Mouse (Mus musculus) right cerebral cortex, postnatal 36 days (tissue): ENCODE measurements around the gene Tnfrsf1a.
"Not testable (repeated sequence)": the region's sequence is repeated elsewhere in the genome, so short reads cannot be mapped to it uniquely, and the experiment has no call there.

Experiments
- DNase-seq, 2 experiments: peaks; one replicate each; pipeline ENCODE4 v3.0.0; 2022; ENCODE audit warnings: low spot score in 2 of 2, mixed read lengths in 1 of 2

Gene Tnfrsf1a

DNA sequence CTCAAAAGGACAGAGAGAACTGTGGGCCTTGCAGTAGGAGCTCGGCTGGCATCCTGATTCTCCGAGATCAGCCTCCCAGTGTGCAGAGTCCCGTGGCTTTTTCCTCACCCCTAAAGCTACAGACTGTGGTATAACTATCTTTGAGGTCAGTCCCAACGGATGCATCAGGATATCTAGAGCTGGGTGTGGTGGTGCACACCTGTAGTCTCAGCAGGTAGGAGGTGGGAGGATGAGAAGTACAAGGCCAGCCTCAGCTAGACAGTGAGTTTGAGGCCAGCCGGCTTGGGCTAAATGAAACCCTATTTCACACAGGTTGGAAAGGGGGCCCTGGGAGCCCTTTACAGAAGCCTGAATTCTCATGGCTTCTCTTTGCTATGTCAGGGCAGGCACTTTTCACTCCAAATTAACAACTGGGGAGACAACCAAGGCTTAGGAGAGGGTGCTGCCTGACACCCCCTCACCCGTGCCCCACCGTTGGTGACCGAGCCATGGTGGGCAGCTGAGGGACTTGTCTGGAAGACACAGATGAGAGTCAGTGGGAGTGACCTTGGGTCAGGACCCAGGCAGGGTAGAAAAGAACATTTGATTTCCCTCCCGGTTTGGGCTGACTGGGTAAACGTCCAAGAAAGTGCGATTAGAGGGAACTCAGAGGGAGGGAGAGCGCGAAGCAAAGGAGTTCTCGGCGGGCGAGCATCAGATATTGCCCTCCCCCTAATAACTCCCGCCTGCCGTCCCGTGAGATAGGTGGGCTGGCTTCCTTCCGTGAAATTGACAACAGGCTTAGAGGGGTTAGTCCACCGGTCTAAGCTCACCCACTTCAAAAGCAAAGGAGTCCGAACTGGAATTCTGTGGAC is at the start of gene Tnfrsf1a:
Gene Tnfrsf1a, plus strand, starts transcription at position 642 of the 854 bp plus-strand sequence.
- DNase-seq, result no peak

DNA sequence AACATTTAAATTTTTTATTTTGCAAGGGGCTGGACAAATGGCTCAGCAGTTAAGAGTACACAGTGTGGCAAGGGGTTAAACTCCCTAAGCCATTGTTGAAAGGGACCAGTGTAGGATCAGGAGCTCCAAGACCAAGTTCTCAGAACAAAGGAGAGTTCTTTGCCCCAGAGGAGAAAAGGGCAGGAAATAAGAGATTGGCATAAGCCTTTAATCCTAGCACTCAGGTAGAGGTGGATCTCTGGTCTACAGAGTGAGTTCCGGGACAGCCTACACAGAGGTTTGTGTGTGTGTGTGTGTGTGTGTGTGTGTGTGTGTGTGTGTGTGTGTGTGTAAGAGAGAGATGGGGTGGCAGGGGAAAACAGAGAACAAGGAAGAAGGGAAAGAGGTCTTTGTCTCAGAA is 48.2 kb upstream of the Tnfrsf1a start:
- no peak for DNase-seq

DNA sequence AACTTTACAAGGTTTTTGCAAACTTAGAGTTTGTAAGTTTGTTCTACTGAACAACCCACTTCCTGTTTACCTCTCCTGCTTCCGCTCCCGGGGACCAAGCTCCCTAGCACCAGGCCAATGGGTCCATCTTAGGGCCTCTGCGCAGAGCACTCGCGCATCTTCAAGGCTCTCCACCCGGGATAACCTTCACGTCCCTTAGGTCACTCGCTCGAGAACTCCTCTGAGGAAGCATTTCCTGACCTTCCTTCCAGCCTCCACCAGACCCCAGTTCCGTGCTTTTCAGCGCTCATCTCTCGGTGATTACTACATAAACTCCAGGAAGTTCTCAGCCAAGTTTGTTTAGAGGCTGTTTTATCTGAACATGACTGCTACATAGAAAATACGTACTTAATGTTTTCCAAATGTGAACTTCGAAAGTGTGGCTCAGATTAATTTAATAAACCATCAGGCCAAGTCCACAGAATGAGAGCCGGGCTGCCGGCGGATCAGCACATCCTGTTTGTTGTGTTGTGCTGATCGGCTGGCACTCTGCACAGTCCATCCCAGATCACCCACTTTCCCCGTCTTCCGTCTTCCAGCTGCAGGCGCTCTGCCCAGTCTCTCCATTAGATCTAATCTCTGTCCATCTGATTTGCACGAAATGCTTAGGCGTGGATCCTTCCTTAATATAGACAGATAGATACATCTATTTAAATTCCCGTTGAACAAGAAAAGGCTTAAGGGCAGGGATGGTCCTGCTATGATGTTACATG is 46.8 kb upstream of the Tnfrsf1a start:
- DNase-seq, result no peak

DNA sequence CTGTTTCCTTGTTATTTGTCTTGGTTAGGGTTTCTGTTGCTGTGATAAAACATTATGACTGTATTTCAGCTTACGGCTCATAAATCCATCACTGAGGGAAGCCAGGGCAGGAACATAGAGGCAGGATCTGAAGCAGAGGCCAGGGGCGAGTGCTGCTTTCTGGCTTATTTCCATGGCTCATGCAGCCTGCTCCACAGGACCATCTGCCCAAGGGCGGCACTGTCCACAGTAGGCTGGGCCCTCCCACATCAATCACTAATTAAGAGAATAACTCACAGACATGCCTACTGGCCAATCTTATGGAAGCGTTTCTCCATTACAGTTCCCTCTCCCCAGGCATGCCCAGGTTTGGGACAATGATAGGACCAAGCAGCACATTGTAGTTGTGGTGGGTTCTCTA is 45.9 kb upstream of the Tnfrsf1a start:
- DNase-seq, result no peak

DNA sequence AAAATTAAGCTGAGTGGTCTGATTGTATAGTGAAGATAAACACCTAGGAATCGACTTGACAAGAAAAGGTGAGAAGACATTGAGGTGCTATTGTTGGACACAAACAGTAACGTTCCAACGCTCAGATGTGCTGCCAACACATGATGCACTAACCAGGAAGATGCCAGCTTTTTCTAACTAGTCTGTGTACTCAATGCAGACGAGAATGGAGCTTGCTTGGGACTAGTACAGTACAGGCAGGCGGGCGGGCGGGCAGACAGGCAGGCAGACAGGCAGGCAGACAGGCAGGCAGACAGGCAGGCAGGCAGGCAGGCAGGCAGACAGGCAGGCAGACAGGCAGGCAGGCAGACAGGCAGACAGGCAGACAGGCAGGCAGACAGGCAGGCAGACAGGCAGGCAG is 44.8 kb upstream of the Tnfrsf1a start:
- not testable (repeated sequence) for DNase-seq

DNA sequence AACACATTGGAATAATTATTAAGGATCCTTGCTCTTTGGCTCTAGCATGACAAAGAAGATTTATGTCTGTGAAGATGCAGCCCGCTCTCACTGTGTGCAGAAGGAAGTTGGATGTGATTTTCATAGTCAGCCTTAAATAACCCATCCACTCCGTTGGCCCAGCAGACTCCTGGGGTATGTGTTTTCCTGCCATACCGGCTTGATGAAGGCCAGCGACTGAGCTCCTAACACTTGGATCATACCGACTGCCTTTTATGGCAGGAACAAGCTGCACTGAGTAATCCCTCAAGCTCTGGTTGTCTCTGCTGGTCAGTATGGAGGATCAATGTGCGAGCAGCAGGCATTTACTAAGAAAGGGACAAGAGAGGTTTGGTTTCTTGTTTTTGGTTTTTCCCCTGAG is 43.7 kb upstream of the Tnfrsf1a start:
- no peak for DNase-seq

DNA sequence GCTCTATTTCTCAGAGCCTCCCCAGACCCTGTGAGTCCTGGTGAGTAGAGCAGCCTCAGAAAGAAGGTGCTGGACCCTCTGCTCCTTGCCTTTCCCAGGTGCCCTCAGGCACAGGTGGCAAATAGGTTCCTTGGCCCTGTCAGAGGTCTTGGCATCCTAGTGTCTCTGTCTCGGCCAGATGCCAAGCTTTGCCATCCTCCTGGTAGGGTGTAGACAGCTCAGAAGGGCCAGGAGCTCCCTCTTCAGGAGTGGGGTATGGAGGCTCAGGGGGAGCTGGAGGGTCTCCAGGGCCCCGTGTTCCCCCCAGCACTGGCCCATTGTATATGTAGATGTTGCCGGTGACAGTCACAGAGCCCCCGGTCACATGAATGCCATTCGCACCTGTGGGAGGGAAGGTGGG is 42.1 kb upstream of the Tnfrsf1a start:
- no peak for DNase-seq

DNA sequence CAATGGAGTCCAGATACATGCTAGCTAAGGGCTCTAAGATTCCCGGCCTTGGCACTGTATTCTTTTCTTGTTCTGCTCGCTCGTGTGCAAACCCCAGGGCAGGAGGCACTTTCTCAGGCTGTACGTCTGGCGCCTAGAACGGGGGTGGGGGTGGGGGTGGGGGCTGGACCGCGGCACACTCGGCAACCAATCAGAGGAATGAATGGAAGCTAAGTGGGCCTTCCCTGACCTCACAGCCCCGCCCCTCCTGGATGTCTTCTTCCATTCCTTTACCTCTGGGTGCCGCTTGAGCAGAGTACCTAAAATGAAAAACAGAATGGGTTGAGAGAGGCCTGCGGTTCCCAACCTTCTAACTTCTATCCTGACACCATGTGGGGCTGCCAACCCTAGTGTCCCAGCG is 40.2 kb upstream of the Tnfrsf1a start:
- no peak for DNase-seq

DNA sequence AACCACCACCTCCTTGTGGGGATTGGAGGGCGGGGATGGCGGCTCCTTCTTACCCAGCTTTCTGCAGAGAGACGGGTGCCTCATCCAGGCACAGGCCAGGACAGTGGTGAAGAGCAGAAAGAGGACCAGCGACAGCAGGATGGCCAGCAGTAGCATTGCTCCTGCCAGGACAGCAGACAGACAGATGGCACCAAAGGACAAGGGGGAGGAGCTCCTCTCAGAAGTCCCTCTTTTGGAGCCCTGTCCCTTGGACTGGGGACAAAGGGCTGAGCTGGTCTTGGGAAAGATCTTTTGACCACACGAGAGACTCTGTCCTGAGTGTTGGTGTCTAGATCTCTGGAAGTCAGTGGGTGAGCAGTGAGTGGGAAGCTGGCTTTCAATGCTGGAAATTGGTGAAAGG is 39.8 kb upstream of the Tnfrsf1a start:
- no peak for DNase-seq

DNA sequence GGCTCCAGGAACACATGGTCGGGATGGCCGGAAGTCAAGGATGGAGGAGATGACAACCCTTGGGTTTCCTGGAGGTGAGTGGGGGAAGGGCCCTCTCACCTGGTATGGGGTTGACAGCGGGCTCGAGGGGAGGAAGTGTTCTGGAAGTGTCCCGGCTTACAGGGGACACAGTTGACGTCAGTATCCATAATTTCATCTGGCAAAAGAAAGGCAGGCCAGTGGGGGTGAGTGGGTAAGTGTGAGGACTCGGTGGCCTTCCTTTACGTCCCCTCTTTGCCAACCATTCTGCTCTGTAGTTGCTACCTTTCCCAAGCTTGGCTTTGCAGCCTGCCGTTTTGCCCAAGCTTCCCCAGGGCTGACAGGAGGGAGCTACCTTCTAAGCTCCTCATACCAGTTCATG is 37.0 kb upstream of the Tnfrsf1a start:
- no peak for DNase-seq

DNA sequence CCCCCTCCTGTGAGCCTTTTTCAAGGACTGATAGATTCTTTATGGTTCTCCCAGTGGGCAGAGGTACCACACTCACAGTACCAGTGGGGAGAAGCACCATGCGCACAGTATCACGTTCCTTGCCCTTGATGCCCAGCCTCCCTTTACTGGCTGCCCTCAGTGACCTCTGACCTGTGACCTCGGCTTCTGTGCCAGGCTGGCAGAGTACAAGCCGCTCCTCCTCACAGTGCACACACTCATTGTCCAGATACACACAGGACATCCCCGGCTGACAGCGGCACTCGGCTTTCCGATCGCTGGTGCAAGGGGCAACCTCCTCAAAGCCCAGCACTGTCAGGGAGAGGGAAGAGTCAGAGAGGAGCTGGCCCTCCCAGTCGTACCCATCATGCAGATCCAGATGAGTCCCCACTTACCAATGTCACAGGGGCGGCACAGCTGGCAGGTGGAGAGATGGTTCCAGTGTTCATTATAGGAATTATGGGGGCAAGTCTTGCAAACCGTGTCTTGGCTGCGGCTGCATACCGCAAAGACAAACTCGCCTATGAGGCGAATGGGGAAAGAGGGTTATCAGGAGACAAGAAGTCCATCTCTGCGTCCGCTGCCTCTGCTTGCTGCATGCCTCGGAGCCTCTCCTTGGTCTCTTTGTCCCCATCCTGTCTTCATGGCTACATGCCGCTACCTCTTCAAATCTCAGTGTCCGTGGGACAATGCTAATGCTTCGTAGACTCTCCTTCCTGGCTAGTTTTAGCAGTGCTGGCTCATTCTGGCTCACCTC is 36.4 kb upstream of the Tnfrsf1a start:
- no peak for DNase-seq

DNA sequence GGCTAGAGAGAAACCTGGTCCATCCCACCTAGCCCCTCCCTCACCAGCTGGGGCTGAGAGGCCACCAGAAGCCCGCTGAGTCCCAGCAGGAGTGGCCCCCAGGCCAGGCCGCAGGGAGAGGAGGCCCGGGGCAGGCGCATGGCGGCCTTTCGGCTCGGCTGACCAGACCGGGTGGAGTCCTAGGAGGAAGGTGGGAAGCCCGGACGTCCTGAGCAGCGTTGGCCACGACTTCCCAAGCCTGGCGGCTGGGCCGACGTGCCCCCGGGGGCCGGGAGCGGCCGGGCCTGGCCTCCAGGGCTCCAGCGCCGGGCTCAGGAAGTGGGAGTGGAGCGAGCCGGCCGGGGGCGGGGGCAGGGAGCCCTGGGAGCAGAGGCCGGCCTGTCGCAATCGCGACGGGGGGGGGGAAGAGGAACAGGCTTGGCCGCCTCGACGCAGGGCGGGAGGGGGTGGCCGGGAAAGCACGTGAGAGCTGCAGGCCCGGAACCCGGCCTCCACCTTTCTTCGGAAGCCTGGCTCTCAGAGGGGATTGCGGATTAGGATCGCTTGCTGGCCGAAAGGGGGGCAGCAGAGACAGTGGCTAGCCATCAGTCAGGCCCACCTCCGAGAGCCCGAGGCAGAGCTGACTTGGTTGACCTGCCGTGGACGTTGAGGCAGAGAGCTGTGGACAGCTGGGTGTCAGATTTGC is 35.5 kb upstream of the Tnfrsf1a start, which contains the start of gene Ltbr:
Gene Ltbr, minus strand, starts transcription at position 340 of the 685 bp plus-strand sequence.
- DNase-seq, result peak; percentile 13 to 21

DNA sequence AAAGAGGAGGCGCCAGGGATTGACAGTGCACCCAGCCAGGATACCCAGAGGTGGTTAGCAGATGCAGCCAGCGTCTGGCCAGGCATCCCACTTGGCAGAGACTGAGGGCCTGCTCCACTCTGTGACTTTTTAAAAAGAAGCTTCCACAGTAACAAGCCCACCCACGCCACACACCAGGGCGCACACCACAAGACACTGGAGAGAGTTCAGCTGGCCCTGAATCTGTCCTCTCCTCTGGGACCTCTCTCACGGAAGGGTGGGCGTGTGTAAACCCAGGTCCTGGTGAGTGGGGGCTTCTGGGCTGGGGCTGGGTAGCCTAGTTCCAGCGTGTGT is 35.0 kb upstream of the Tnfrsf1a start:
- DNase-seq, result no peak

DNA sequence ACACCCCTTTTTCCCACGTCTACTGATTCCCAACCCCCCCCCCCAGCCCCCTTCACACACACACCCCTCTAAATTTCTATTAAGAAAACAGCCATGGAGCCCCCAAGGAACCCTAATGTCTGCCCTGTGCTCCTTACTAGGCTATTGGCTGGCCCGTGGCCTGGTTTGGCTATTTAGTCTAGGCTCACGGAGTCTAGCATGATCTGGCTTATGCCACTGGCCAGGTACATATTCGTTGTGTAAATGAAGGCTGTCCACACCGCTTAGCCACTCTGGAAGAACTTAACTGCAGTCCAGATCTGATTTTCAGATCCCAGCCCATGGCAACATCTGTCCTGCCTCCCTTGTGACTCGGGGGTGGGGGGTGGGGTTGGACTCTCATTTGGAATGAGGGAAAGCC is 34.4 kb upstream of the Tnfrsf1a start:
- DNase-seq, result no peak

DNA sequence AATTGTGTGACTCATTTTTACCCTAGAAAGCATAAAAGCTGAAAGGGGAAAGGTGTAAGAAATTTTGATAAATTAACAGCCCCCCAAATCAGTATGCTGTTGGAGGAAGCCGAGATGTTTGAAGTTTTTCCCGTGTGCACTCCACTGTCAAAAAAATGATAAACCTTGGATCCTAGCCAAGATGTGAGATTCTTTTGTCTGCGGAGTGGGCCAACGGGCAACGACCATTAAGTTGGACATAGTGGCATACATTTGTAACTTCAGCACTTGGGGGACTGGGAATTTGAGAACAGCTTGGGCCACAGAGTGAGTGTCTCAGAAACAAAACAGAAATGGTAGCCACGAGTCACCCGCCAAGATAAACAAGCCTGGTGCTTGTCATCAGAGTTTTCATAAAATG is 32.1 kb upstream of the Tnfrsf1a start:
- no peak for DNase-seq

DNA sequence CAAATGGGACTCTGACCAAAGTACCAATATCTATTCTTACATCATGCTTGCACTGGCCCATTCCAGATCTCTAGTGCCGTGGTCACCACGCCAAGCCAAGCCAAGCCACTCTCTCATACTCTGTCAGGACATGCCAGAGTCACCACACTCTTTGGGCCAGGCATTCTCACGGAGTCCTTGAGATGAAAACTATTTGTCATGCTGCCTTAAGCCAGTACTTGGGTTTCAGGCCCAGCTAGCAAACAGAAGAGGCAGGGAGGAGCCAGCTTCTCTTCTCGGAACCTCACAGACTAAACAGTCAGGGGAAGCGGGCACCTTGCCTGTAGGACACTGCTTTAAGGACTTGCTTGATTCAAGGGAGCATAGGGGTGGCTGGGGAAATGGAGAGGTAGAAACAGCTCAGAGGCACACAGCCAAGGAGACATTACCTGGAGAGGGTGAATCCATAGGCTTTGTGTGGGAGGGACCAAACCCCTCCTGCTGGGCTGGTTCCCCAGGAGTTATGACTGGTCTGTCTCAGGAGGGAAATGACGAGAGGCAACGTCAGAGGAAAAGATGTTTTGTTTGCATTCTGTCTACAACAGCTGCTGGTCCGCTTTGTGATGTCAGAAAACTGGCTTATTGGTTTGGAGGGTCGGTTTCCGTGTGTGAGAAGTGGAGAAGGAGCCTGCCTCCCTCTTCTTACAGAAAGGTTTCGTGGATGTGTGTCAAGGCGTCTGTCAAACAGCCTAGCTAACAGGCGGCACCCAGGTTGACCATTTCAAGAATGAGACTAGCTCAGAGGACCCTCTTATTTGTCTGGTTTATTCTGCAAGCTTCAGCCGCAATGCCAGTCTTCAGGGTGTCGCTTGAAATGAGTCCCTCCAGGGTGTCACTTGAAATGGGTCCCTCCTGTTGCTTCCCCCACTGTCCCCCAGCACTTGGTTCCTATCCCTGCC is 29.9 kb upstream of the Tnfrsf1a start:
- no peak for DNase-seq

DNA sequence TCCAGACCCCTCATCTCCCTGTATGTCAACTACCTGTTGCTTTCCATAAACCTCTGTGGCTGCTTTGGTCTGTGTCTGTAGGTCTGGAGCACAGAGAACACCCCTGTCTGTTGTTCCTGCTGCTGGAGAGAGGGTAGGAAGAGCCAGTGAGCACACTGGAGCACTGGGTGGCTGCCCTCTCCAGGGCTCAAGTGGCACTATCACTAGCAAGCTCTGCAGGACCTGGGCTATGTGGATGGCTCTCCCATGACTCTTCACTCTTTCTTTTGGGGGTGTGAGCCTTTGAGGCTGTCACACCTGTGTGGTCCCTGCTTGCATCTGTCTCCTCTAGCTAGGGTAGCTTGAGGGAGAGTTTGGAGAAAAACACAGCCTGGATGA is 29.3 kb upstream of the Tnfrsf1a start:
- no peak for DNase-seq

DNA sequence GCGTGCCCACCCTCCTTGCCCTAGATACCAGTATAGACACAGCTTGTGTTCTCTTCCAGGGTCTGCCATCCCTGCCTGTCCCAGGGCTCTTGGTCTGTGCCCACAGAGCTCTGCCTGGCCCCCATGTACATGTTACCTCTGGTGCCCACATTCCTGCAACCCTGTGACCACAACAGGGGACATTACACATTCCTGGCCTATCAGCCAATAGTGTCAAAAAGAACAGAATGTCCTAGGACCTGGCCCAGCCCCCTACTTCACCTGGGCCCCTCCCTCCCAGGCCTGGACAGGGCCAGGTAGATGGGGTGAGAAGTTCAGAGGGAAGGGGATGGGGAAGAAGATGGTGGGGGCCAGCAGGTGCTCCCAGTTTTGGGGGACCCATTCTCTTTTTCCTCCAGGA is 28.8 kb upstream of the Tnfrsf1a start, which contains the start of gene Scnn1a:
Gene Scnn1a, plus strand, starts transcription at position 337 of the 400 bp plus-strand sequence.
- no peak for DNase-seq

DNA sequence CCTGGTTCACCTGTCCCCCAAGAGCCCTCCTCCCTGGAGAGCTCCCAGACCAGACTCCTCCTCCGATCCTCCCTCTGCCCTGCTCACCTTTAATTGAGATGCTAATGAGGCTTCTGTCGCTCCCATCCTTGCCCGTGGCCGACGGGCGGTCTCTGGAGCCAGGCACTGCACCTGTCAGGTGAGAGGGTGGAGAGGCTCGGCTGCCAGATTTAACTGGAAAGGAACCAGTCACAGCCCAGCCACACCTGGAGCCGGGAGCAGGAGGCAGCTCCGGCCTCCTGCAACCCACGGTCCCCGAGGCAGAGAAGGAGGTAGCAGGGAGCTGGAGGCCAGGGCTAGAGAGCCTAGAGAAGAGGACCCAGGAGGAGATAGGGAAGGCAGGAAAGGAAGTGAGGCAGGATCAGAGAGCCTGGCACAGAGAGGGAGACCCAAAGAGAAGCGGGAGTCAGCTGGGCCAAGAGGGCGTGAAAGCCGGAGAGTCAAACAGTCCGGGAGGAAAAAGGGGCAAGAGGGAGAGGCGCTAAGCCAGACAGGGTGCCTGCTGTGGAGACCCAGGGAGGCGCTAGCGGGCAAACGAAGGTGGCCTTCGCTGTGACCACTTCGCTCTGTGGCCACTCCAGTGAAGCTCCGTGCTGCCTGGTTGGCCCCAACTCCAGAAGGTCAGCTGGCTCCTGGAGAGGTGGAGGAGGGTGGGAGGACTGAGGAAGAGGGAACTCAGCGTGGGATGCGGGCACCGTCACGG is 27.9 kb upstream of the Tnfrsf1a start:
- no peak for DNase-seq

DNA sequence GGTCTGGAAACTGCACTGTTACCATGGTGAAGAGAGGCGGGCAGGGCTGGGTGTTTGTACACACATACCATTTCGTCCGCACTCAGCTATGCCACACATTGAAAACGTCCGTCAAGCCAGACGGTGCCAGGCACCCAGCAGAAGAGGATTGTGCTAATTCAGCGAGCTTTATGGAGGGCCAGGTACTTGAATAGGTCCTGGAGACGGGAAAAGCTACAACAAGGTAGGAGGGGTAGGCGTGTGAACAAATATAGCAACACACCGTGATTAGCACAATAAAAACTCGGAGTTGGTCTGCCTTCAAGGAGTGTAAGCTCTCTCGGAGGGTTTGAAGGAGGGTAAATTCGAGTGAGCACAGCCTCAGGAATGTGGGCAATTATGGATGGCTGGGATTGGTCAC is 26.4 kb upstream of the Tnfrsf1a start:
- no peak for DNase-seq
